Mouse (Mus musculus) heart, postnatal 10 days (tissue): Measurements from ENCODE around the gene Chil5. TPM values are rescaled to one million over a fixed set of nuclear protein-coding genes. Genes with fewer than 3 reads are reported as not detected.
A peak's percentile ranks its signal among the peaks of the same experiment; 100 is the strongest.
"Not testable (repeated sequence)": the region's sequence is repeated elsewhere in the genome, so short reads cannot be mapped to it uniquely, and the experiment has no call there.

Experiments used
- DNase-seq, 2 experiments: peaks; one replicate each; pipeline ENCODE4 v3.0.0; 2021
- intact Hi-C: fragments of 180-260 bp; cut with DNase I; formaldehyde crosslinking; loops from one replicate; pipeline ENCODE4 v1.15.1; 2025
- total RNA-seq, 2 experiments: library from RNA; stranded (reverse); gene quantifications; 2 replicates each; pipeline ENCODE4 v1.2.3; 2021

Chil5 gene
- not detected for total RNA-seq

GRCm38 (mm10) chr3:106032781-106033180 is at the start of gene Chil5:
Gene Chil5, minus strand, starts transcription at chr3:106032814.
- intact Hi-C loops, result no loop called here
- DNase-seq, result no peak

- DNase-seq, result no peak
- intact Hi-C loops, result no loop called here
These were observed 42.2 kb upstream of the Chil5 start for GRCm38 (mm10) chr3:106074824-106075223.

GRCm38 (mm10) chr3:106070994-106071393 is 38.4 kb upstream of the Chil5 start:
- intact Hi-C loops, result no loop called here
- DNase-seq, result no peak

DNA sequence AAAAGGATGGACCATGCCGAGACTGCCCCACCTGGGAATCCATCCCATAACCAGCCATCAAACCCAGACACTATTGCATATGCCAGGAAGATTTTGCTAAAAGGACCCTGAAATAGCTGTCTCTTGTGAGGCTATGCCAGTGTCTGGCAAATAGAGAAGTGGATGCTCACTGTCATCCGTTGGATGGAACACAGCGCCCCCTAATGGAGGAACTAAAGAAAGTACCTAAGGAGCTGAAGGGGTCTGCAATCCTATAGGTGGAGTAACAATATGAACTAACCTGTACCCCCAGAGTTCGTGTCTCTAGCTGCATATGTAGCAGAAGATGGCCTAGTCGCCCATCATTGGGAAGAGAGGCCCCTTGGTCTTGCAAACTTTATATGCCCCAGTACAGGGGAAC is 35.1 kb upstream of the Chil5 start:
- intact Hi-C loops, result not testable (repeated sequence)
- DNase-seq, result peak in 1 of 2 experiments; percentile 2

- no peak for DNase-seq
- intact Hi-C loops, result no loop called here
These were observed 25.4 kb upstream of the Chil5 start for GRCm38 (mm10) chr3:106057966-106058365.

GRCm38 (mm10) chr3:106051896-106052295 is 19.3 kb upstream of the Chil5 start:
- intact Hi-C loops, result no loop called here
- no peak for DNase-seq

DNA sequence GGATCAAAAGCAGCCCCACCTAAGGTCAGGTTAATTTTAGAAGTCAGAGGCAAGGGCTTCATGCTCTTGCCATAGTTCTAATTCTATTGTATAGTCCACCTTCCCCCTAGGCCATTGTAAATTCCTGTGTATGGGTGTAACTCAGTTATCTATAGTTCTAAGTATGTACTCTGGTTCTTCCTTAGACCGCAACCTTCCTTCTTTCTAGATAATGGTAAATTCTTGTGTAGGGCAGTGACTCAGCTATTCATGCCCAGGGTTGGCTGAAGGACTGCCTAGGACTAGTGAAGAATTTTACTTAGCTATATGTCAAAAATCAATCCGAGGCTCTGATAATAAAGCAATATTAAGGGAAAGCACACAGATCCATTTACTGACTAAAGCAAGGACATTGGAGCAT is 7.7 kb upstream of the Chil5 start:
- no peak for DNase-seq

GRCm38 (mm10) chr3:106024135-106024534 is 8.5 kb downstream of the Chil5 start:
- no peak for DNase-seq
- intact Hi-C loops, result loop anchor here (5.0 kb wide), 1 partner anchor 423 kb away; no protein-coding TSS in a partner anchor

More for the DNA sequence above, 7.7 kb upstream of the Chil5 start:
- intact Hi-C loops, result no loop called here

DNA sequence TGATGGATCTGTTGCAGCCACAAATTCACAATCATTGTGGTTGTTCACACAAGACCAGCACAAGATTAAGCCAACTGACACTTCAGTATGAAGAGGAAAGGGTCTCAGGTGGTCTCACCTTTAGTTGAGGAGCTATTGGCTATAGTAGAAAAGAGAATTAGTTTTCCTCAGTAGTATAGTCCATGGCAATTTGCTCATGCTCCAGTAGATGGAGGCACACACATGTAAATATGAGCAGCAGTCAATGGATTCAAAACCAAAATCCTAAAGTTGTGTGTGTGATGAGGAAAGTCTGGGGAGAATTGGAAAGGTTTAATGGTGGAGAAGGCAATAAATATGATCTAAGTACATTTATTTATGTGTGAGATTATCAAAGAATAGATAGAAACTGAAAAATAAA is 10.8 kb downstream of the Chil5 start:
- intact Hi-C loops, result loop anchor here (2.0 to 5.0 kb wide), 2 partner anchors 425 to 859 kb away; no protein-coding TSS in a partner anchor
- peak in 1 of 2 experiments; percentile 2 for DNase-seq

GRCm38 (mm10) chr3:106014546-106014945 is 18.1 kb downstream of the Chil5 start, which contains the start of gene Pifo:
Gene Pifo, minus strand, starts transcription at chr3:106014646.
- no peak for DNase-seq
- intact Hi-C loops, result no loop called here

- DNase-seq, intact Hi-C loops: not testable (repeated sequence)
These were observed 29.3 kb downstream of the Chil5 start for GRCm38 (mm10) chr3:106003360-106003759.

- peak; percentile 1 to 9 for DNase-seq
- intact Hi-C loops, result no loop called here
These were observed 30.9 kb downstream of the Chil5 start for GRCm38 (mm10) chr3:106001416-106002370.

GRCm38 (mm10) chr3:106000707-106001375 is 31.8 kb downstream of the Chil5 start:
- no peak for DNase-seq
- intact Hi-C loops, result no loop called here

- no peak for DNase-seq
- intact Hi-C loops, result loop anchor here (5.0 kb wide), 1 partner anchor 883 kb away; no protein-coding TSS in a partner anchor
These were observed 37.9 kb downstream of the Chil5 start for GRCm38 (mm10) chr3:105994730-105995129.

GRCm38 (mm10) chr3:105991653-105992283 is 40.8 kb downstream of the Chil5 start:
- intact Hi-C loops, result loop anchor here (1.0 to 5.0 kb wide), 2 partner anchors 457 to 886 kb away; no protein-coding TSS in a partner anchor
- peak; percentile 59 to 79 for DNase-seq

DNA sequence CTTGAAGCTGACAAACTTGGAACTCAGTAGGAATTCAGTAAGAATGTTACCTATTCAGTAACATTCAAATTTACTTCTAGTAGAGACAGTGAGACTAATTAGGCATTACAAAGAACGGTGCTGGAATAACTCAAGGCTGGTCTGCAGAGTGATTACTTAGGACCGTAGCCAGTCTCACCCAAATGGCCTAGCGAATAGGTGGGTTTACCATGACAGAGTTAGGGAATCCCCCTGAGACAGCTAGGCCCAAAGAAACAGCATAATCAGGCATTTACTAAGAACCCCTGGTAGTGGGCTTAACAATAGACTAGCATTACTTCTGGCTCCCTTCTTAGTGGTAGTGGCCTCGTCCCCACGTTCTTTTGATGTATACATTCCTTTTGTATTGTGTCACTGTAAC is 43.0 kb downstream of the Chil5 start:
- not testable (repeated sequence) for DNase-seq
- intact Hi-C loops, result loop anchor here (5.0 kb wide), 1 partner anchor 888 kb away; no protein-coding TSS in a partner anchor

GRCm38 (mm10) chr3:105974174-105974573 is 58.4 kb downstream of the Chil5 start:
- intact Hi-C loops, result no loop called here

GRCm38 (mm10) chr3:105973411-105973810 is 59.2 kb downstream of the Chil5 start, which contains the start of gene Ovgp1:
Gene Ovgp1, plus strand, starts transcription at chr3:105973711.
- DNase-seq, result no peak
- intact Hi-C loops, result no loop called here

More at GRCm38 (mm10) chr3:105974174-105974573, 58.4 kb downstream of the Chil5 start:
- DNase-seq, result no peak

DNA sequence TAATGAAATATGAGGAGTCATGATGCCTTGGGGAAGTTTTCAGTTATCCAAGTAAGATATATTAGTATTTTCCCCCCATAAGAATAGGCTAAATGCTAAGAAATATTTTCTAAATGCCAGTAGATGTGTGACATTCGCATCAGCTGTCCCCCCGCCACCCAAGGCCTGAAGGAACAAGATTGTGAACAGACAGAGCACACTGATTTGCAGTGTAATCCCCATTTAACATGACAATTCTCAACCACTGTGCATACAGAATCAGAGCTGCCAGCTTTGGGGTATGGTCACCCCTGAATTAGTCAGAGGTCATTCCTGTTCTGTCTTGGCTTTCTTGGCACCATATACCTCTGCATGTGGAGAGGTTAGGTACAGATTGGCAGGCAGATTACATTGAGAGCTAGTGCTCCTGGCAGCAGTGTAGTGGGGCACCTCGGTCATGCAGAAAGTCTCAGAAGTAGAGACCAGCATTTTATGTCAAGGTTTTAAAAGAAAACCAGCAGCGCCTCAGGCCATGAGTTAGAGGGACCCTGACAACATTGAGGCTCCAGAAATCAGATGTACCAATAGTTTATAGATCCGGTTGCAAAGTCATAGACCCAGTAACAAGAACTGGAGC is 60.7 kb downstream of the Chil5 start:
- intact Hi-C loops, result no loop called here
- DNase-seq, result no peak
